Mouse (Mus musculus) limb, embryonic 10.5 days (tissue): ENCODE results near the gene Zbtb39. TPM values are rescaled to one million over a fixed set of nuclear protein-coding genes. Genes with fewer than 3 reads are reported as not detected.
"Not testable (repeated sequence)": the region's sequence is repeated elsewhere in the genome, so short reads cannot be mapped to it uniquely, and the experiment has no call there.

Experiments
- DNase-seq: peaks from one replicate; pipeline ENCODE4 v3.0.0-alpha.2; 2017; ENCODE audit warnings: low spot score
- H3K27ac ChIP-seq: fragments of 300-500 bp; sonication (generic); 2 replicates; pipeline ENCODE4 v1.5.1; 2016; ENCODE audit warnings: mild to moderate bottlenecking
- H3K27me3 ChIP-seq: fragments of 300-500 bp; sonication (generic); 2 replicates; pipeline ENCODE4 v1.6.1; 2016; ENCODE audit warnings: low read depth, mild to moderate bottlenecking; ENCODE audit not compliant: poor library complexity, severe bottlenecking
- H3K36me3 ChIP-seq: fragments of 300-500 bp; sonication (generic); 2 replicates; pipeline ENCODE4 v1.6.1; 2016; ENCODE audit warnings: mild to moderate bottlenecking, moderate library complexity
- H3K4me1 ChIP-seq: fragments of 300-500 bp; sonication (generic); 2 replicates; pipeline ENCODE4 v1.6.1; 2016
- H3K4me3 ChIP-seq: fragments of 300-500 bp; sonication (generic); 2 replicates; pipeline ENCODE4 v1.5.1; 2016; ENCODE audit warnings: mild to moderate bottlenecking, moderate library complexity
- H3K9me3 ChIP-seq: fragments of 300-500 bp; sonication (generic); replicated peaks from 2 replicates; pipeline ENCODE4 v1.6.1; 2016; ENCODE audit warnings: mild to moderate bottlenecking
- WGBS: fragments of 180-500 bp; shearing (Covaris S2); methylation state at CpG from one replicate; pipeline ENCODE4 v1.1.7; 2016; 5-methylcytosine and 5-hydroxymethylcytosine counted together
- polyA plus RNA-seq: library from polyadenylated mRNA; unstranded; fragments of >200 nt; fragmentation: Nextera tagmentation; extraction: Ambion mirVana; gene quantifications from 2 replicates; pipeline ENCODE4 v1.2.1, GENCODE M21; 2016

The Zbtb39 gene
- polyA plus RNA-seq, 1 experiment from 2014 or later: 5.1 TPM

- not testable (repeated sequence) for DNase-seq, H3K9me3 ChIP-seq, H3K4me1 ChIP-seq, H3K36me3 ChIP-seq, H3K27ac ChIP-seq, H3K27me3 ChIP-seq, H3K4me3 ChIP-seq
- WGBS: 90% methylated on average over 10 of the region's 10 CpGs
These were observed 23.6 kb downstream of the Zbtb39 start for GRCm38 (mm10) chr10:127762926-127763325.

GRCm38 (mm10) chr10:127763914-127764680 is 24.8 kb downstream of the Zbtb39 start:
- DNase-seq: no peak
- Histone ChIP-seq H3K27me3 (no peaks in the 10 kb centered on the region), H3K9me3 (no peaks in the 10 kb centered on the region), H3K4me1 (no peaks in the 10 kb centered on the region), H3K36me3 (no peaks in the 10 kb centered on the region), H3K27ac (no peak overlapping the region), H3K4me3 (no peak overlapping the region)
- 70% methylated on average over 12 of the region's 12 CpGs for WGBS

- Histone ChIP-seq H3K4me1 (no peaks in the 10 kb centered on the region), H3K27me3 (no peaks in the 10 kb centered on the region), H3K36me3 (no peaks in the 10 kb centered on the region), H3K27ac (no peak overlapping the region), H3K4me3 (no peak overlapping the region), H3K9me3 (no peaks in the 10 kb centered on the region)
- DNase-seq: no peak
- 78% methylated on average over 1 of the region's 1 CpGs for WGBS
These were observed 27.2 kb downstream of the Zbtb39 start for GRCm38 (mm10) chr10:127766564-127766963.

GRCm38 (mm10) chr10:127776011-127776410 is 36.7 kb downstream of the Zbtb39 start, which contains the start of gene Rdh9:
TSS of gene Rdh9 (plus strand) at chr10:127776386.
- whole genome bisulfite sequencing: 84% methylated on average over 2 of the region's 2 CpGs

GRCm38 (mm10) chr10:127782321-127782720 is 43.0 kb downstream of the Zbtb39 start:
- not testable (repeated sequence) for H3K9me3 ChIP-seq, DNase-seq, H3K36me3 ChIP-seq, H3K27ac ChIP-seq, H3K27me3 ChIP-seq, H3K4me3 ChIP-seq, H3K4me1 ChIP-seq
- WGBS: 97% methylated on average over 17 of the region's 17 CpGs

More at GRCm38 (mm10) chr10:127776011-127776410, 36.7 kb downstream of the Zbtb39 start, which contains the start of gene Rdh9:
- Histone ChIP-seq H3K27me3 (no peaks in the 10 kb centered on the region), H3K4me1 (no peaks in the 10 kb centered on the region), H3K9me3 (no peaks in the 10 kb centered on the region), H3K36me3 (no peaks in the 10 kb centered on the region), H3K27ac (no peak within 1 kb of the TSS), H3K4me3 (no peak within 1 kb of the TSS)
- DNase-seq: no peak

GRCm38 (mm10) chr10:127785411-127785810 is 46.1 kb downstream of the Zbtb39 start:
- 84% methylated on average over 1 of the region's 1 CpGs for WGBS
- not testable (repeated sequence) for H3K9me3 ChIP-seq, H3K36me3 ChIP-seq, DNase-seq, H3K4me3 ChIP-seq, H3K4me1 ChIP-seq, H3K27me3 ChIP-seq, H3K27ac ChIP-seq

Other genes starting within 250 kb of the Zbtb39 start
- 0.40 and 0.76 TPM in 2 replicates for gene Stac3, start 237.9 kb upstream of the Zbtb39 start, polyA plus RNA-seq
- gene Ndufa4l2, start 224.6 kb upstream of the Zbtb39 start, polyA plus RNA-seq: 1.4 and 3.4 TPM in 2 replicates
- 143 and 173 TPM in 2 replicates for gene Shmt2, start 217.1 kb upstream of the Zbtb39 start, polyA plus RNA-seq
- 0.54 and 1.0 TPM in 2 replicates for gene Nxph4, start 205.0 kb upstream of the Zbtb39 start, polyA plus RNA-seq
- gene Lrp1, start 118.4 kb upstream of the Zbtb39 start, polyA plus RNA-seq: 48.6 and 67.8 TPM in 2 replicates
- gene Stat6, start 96.6 kb upstream of the Zbtb39 start, polyA plus RNA-seq: 8.4 and 9.7 TPM in 2 replicates
- 11.9 and 12.3 TPM in 2 replicates for gene Nemp1, start 72.6 kb upstream of the Zbtb39 start, polyA plus RNA-seq
- 13.1 and 17.4 TPM in 2 replicates for gene Nab2, start 71.0 kb upstream of the Zbtb39 start, polyA plus RNA-seq
- 0.49 and 0.78 TPM in 2 replicates for gene Myo1a, start 34.4 kb upstream of the Zbtb39 start, polyA plus RNA-seq
- 2.1 and 2.8 TPM in 2 replicates for gene Tac2, start 15.1 kb upstream of the Zbtb39 start, polyA plus RNA-seq
- 0.50 and 0.51 TPM in 2 replicates for gene Gpr182, start 12.2 kb downstream of the Zbtb39 start, polyA plus RNA-seq
- not detected in 2 replicates for gene Rdh1, start 20.2 kb downstream of the Zbtb39 start, polyA plus RNA-seq
- not detected in 2 replicates for gene Rdh16f1, start 20.2 kb downstream of the Zbtb39 start, polyA plus RNA-seq
- 0.06 and 0.13 TPM in 2 replicates for gene Rdh9, start 36.8 kb downstream of the Zbtb39 start, polyA plus RNA-seq
- gene Rdh16, start 61.6 kb downstream of the Zbtb39 start, polyA plus RNA-seq: not detected in 2 replicates
- gene Rdh19, start 110.4 kb downstream of the Zbtb39 start, polyA plus RNA-seq: not detected in 2 replicates
- not detected in 2 replicates for gene Rdh16f2, start 126.9 kb downstream of the Zbtb39 start, polyA plus RNA-seq
- gene Rdh7, start 149.3 kb downstream of the Zbtb39 start, polyA plus RNA-seq: not detected in 2 replicates
- gene Sdr9c7, start 159.0 kb downstream of the Zbtb39 start, polyA plus RNA-seq: not detected in 2 replicates